Comparison of ENCODE assay signal across 14 mouse cellular contexts in the genomic region with DNA sequence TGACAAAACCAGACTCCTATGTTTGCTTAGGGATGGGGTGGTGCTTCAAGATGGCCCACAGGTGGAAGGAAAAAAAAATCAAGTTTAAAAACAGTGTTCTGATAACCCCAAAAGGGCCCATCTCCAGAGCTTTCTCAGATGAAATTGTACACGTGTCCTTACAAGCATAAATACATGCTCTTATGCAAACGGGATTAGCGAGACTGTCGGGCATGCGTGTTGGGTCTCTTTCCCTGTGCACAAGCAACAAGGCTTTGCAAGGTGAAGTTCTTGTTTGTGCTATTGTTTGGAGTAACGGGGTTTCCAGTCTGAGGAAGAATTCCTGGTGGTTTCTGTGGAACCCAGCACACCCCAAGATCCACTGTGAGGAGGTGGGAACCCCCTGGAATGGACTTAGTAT. TPM values are rescaled to one million over a fixed set of nuclear protein-coding genes. Genes with fewer than 3 reads are reported as not detected.
A peak's percentile ranks its signal among the peaks of the same experiment; 100 is the strongest.
DNase-seq lines count a peak whose midpoint lies in the region; ATAC-seq lines count a peak whose summit lies in the region.
"Had no signal": no experiment of that assay in that cellular context is flagged by ENCODE, and none has a peak within 500 bp of the region (broad histone marks: within the 10 kb centered on the region; RNA-seq: fewer than 3 reads in every experiment).

No protein-coding gene starts in this region.

- ATAC-seq in embryonic facial prominence, embryonic 12.5 days (ENCODE audit: insufficient number of reproducible peaks, insufficient read depth, low FRiP score, low TSS enrichment) = no peak
- no peak for ATAC-seq in hindbrain, embryonic 15.5 days (ENCODE audit: low FRiP score, low read depth)
- ATAC-seq in hindbrain, embryonic 11.5 days (ENCODE audit: low FRiP score) = no peak
- no peak for ATAC-seq in neural tube, embryonic 12.5 days (ENCODE audit: low FRiP score, low read depth)
- ATAC-seq in stomach, embryonic 16.5 days (ENCODE audit: insufficient read depth, low FRiP score) = no peak
- ATAC-seq: activated CD4-positive, CD25-positive, alpha-beta regulatory T cell, adult 4 months; lung, postnatal 0 days had no signal

- H3K27me3 ChIP-seq in embryonic facial prominence, embryonic 12.5 days = no peaks in the 10 kb centered on the region
- no peaks in the 10 kb centered on the region for H3K27me3 ChIP-seq in embryonic facial prominence, embryonic 10.5 days (replicated peaks; ENCODE audit: low read depth, poor library complexity, severe bottlenecking)
- H3K27me3 ChIP-seq in hindbrain, embryonic 15.5 days = no peaks in the 10 kb centered on the region
- H3K27me3 ChIP-seq in hindbrain, embryonic 11.5 days (ENCODE audit: control insufficient read depth, insufficient read depth, low read length) = no peaks in the 10 kb centered on the region
- H3K27me3 ChIP-seq in neural tube, embryonic 12.5 days (replicated peaks) = no peaks in the 10 kb centered on the region
- H3K27me3 ChIP-seq in stomach, embryonic 16.5 days (ENCODE audit: control insufficient read depth, insufficient read depth, low read length) = no peaks in the 10 kb centered on the region

- 79% methylated on average over 6 of the region's 6 CpGs for WGBS in embryonic facial prominence, embryonic 12.5 days
- WGBS in embryonic facial prominence, embryonic 10.5 days = 86% methylated on average over 6 of the region's 6 CpGs
- WGBS in hindbrain, embryonic 15.5 days = 84% methylated on average over 6 of the region's 6 CpGs
- WGBS in hindbrain, embryonic 11.5 days = 85% methylated on average over 6 of the region's 6 CpGs
- 87% methylated on average over 6 of the region's 6 CpGs for WGBS in neural tube, embryonic 12.5 days
- 70% methylated on average over 6 of the region's 6 CpGs for WGBS in stomach, embryonic 16.5 days

- H3K4me2 ChIP-seq in embryonic facial prominence, embryonic 12.5 days (replicated peaks) = peak overlapping the region; percentile 92; the same call in 1 of the 2 replicates
- peak overlapping the region; percentile 87 for H3K4me2 ChIP-seq in hindbrain, embryonic 15.5 days
- no peak overlapping the region for H3K4me2 ChIP-seq in hindbrain, embryonic 11.5 days (replicated peaks; ENCODE audit: low read depth, low read length)
- 0 out of 2 replicates have a peak overlapping the region, but pooled peaks have one; percentile 12 for H3K4me2 ChIP-seq in neural tube, embryonic 12.5 days (replicated peaks)
- no peak overlapping the region; the same call in 1 of the 2 replicates for H3K4me2 ChIP-seq in stomach, embryonic 16.5 days (ENCODE audit: low read depth, low read length)

- peaks cover 16% of the 10 kb centered on the region for H3K4me1 ChIP-seq in embryonic facial prominence, embryonic 12.5 days
- H3K4me1 ChIP-seq in embryonic facial prominence, embryonic 10.5 days = peaks cover 22% of the 10 kb centered on the region
- H3K4me1 ChIP-seq in hindbrain, embryonic 15.5 days (replicated peaks) = peaks cover 35% of the 10 kb centered on the region
- H3K4me1 ChIP-seq in hindbrain, embryonic 11.5 days (replicated peaks; ENCODE audit: control insufficient read depth, insufficient read depth, low read length) = peaks cover 3% of the 10 kb centered on the region
- H3K4me1 ChIP-seq in neural tube, embryonic 12.5 days = peaks cover 23% of the 10 kb centered on the region
- H3K4me1 ChIP-seq in stomach, embryonic 16.5 days (ENCODE audit: control insufficient read depth, insufficient read depth, low read length) = peaks cover 23% of the 10 kb centered on the region

- H3K9me3 ChIP-seq in embryonic facial prominence, embryonic 12.5 days = no peaks in the 10 kb centered on the region
- no peaks in the 10 kb centered on the region for H3K9me3 ChIP-seq in embryonic facial prominence, embryonic 10.5 days
- no peaks in the 10 kb centered on the region for H3K9me3 ChIP-seq in hindbrain, embryonic 15.5 days
- no peaks in the 10 kb centered on the region for H3K9me3 ChIP-seq in hindbrain, embryonic 11.5 days (ENCODE audit: control insufficient read depth, low read length)
- H3K9me3 ChIP-seq in neural tube, embryonic 12.5 days = no peaks in the 10 kb centered on the region
- no peaks in the 10 kb centered on the region for H3K9me3 ChIP-seq in stomach, embryonic 16.5 days (replicated peaks; ENCODE audit: control insufficient read depth, low read length)
- H3K9me3 ChIP-seq: G1E had no signal

- no peak for DNase-seq in embryonic facial prominence, embryonic 10.5 days (ENCODE audit: low spot score)
- no peak for DNase-seq in hindbrain, embryonic 11.5 days (ENCODE audit: low spot score)
- DNase-seq in neural tube, embryonic 10.5 days (ENCODE audit: extremely low spot score, low spot score) = no peak
- no peak for DNase-seq in cerebellum, adult 18-20 months
- DNase-seq: cerebellum, postnatal 36 days; kidney, postnatal 25 days; right cerebral cortex, postnatal 25 days had no signal

- no peak overlapping the region for H3K27ac ChIP-seq in embryonic facial prominence, embryonic 12.5 days
- no peak overlapping the region for H3K27ac ChIP-seq in embryonic facial prominence, embryonic 10.5 days (replicated peaks)
- no peak overlapping the region for H3K27ac ChIP-seq in hindbrain, embryonic 15.5 days (replicated peaks)
- H3K27ac ChIP-seq in hindbrain, embryonic 11.5 days (ENCODE audit: low read depth, low read length) = no peak overlapping the region
- H3K27ac ChIP-seq in neural tube, embryonic 12.5 days = no peak overlapping the region
- no peak overlapping the region for H3K27ac ChIP-seq in stomach, embryonic 16.5 days (ENCODE audit: low read length)

- no peak overlapping the region for H3K4me3 ChIP-seq in embryonic facial prominence, embryonic 12.5 days
- H3K4me3 ChIP-seq in embryonic facial prominence, embryonic 10.5 days = no peak overlapping the region
- no peak overlapping the region for H3K4me3 ChIP-seq in hindbrain, embryonic 15.5 days
- no peak overlapping the region for H3K4me3 ChIP-seq in hindbrain, embryonic 11.5 days (ENCODE audit: low read depth, low read length)
- no peak overlapping the region for H3K4me3 ChIP-seq in neural tube, embryonic 12.5 days
- H3K4me3 ChIP-seq in stomach, embryonic 16.5 days (replicated peaks; ENCODE audit: low read length) = no peak overlapping the region

- H3K36me3 ChIP-seq in embryonic facial prominence, embryonic 12.5 days = peaks cover 13% of the 10 kb centered on the region
- H3K36me3 ChIP-seq in embryonic facial prominence, embryonic 10.5 days (replicated peaks) = peaks cover 14% of the 10 kb centered on the region
- peaks cover 5% of the 10 kb centered on the region; the same call in 1 of the 2 replicates for H3K36me3 ChIP-seq in hindbrain, embryonic 15.5 days
- H3K36me3 ChIP-seq in hindbrain, embryonic 11.5 days (ENCODE audit: control insufficient read depth, insufficient read depth, low read length) = no peaks in the 10 kb centered on the region
- H3K36me3 ChIP-seq in neural tube, embryonic 12.5 days = peaks cover 9% of the 10 kb centered on the region
- H3K36me3 ChIP-seq in stomach, embryonic 16.5 days (ENCODE audit: control insufficient read depth, insufficient read depth, low read length) = no peaks in the 10 kb centered on the region

- H3K9ac ChIP-seq in embryonic facial prominence, embryonic 12.5 days = no peak overlapping the region
- H3K9ac ChIP-seq in hindbrain, embryonic 15.5 days = no peak overlapping the region
- H3K9ac ChIP-seq in hindbrain, embryonic 11.5 days (ENCODE audit: low read depth, low read length) = no peak overlapping the region
- H3K9ac ChIP-seq in neural tube, embryonic 12.5 days = no peak overlapping the region
- H3K9ac ChIP-seq in stomach, embryonic 16.5 days (ENCODE audit: low read length) = 0 out of 2 replicates have a peak overlapping the region, but pooled peaks have one; percentile 18

RNA-seq across cellular contexts. Expression of a gene that starts 1.6 kb away (rescaled TPM):
- 16.5 and 17.1 TPM in 2 replicates for polyA plus RNA-seq in embryonic facial prominence, embryonic 12.5 days (2016; fragmentation: Nextera tagmentation; extraction: Ambion mirVana)
- polyA plus RNA-seq in embryonic facial prominence, embryonic 10.5 days (2016; fragmentation: Nextera tagmentation; extraction: Ambion mirVana) = 9.8 and 11.2 TPM in 2 replicates
- polyA plus RNA-seq in hindbrain, embryonic 15.5 days (2015; fragmentation: Nextera tagmentation; extraction: Ambion mirVana) = 33.7 and 34.2 TPM in 2 replicates
- polyA plus RNA-seq in hindbrain, embryonic 11.5 days (2014; fragmentation: Nextera tagmentation; extraction: Ambion mirVana) = 9.6 and 10.2 TPM in 2 replicates
- polyA plus RNA-seq in neural tube, embryonic 12.5 days (2016; fragmentation: Nextera tagmentation; extraction: Ambion mirVana) = 16.4 and 16.7 TPM in 2 replicates
- polyA plus RNA-seq in stomach, embryonic 16.5 days (2015; fragmentation: Nextera tagmentation; extraction: Ambion mirVana) = 20.9 and 36.5 TPM in 2 replicates

RNA-seq across cellular contexts. Expression of a gene that starts 2.6 kb away (rescaled TPM):
- 115 and 123 TPM in 2 replicates for polyA plus RNA-seq in embryonic facial prominence, embryonic 12.5 days (2016; fragmentation: Nextera tagmentation; extraction: Ambion mirVana)
- polyA plus RNA-seq in embryonic facial prominence, embryonic 10.5 days (2016; fragmentation: Nextera tagmentation; extraction: Ambion mirVana) = 107 TPM in 2 replicates
- 122 TPM in 2 replicates for polyA plus RNA-seq in hindbrain, embryonic 15.5 days (2015; fragmentation: Nextera tagmentation; extraction: Ambion mirVana)
- polyA plus RNA-seq in hindbrain, embryonic 11.5 days (2014; fragmentation: Nextera tagmentation; extraction: Ambion mirVana) = 126 and 136 TPM in 2 replicates
- 129 and 130 TPM in 2 replicates for polyA plus RNA-seq in neural tube, embryonic 12.5 days (2016; fragmentation: Nextera tagmentation; extraction: Ambion mirVana)
- 120 and 127 TPM in 2 replicates for polyA plus RNA-seq in stomach, embryonic 16.5 days (2015; fragmentation: Nextera tagmentation; extraction: Ambion mirVana)

RNA-seq across cellular contexts. Expression of a gene that starts 25.4 kb away (rescaled TPM):
- 22.3 and 23.4 TPM in 2 replicates for polyA plus RNA-seq in embryonic facial prominence, embryonic 12.5 days (2016; fragmentation: Nextera tagmentation; extraction: Ambion mirVana)
- 20.1 and 20.2 TPM in 2 replicates for polyA plus RNA-seq in embryonic facial prominence, embryonic 10.5 days (2016; fragmentation: Nextera tagmentation; extraction: Ambion mirVana)
- 15.8 and 18.6 TPM in 2 replicates for polyA plus RNA-seq in hindbrain, embryonic 15.5 days (2015; fragmentation: Nextera tagmentation; extraction: Ambion mirVana)
- 11.2 and 13.0 TPM in 2 replicates for polyA plus RNA-seq in hindbrain, embryonic 11.5 days (2014; fragmentation: Nextera tagmentation; extraction: Ambion mirVana)
- 18.8 and 19.6 TPM in 2 replicates for polyA plus RNA-seq in neural tube, embryonic 12.5 days (2016; fragmentation: Nextera tagmentation; extraction: Ambion mirVana)
- 13.2 and 14.7 TPM in 2 replicates for polyA plus RNA-seq in stomach, embryonic 16.5 days (2015; fragmentation: Nextera tagmentation; extraction: Ambion mirVana)

Comparison
In these comparisons a context has a peak if more than half of its experiments do, and no peak if none do; other contexts are left out.
1. H3K4me2 ChIP-seq: peak in embryonic facial prominence, embryonic 12.5 days (single experiment), hindbrain, embryonic 15.5 days (single experiment) and neural tube, embryonic 12.5 days (single experiment); none in hindbrain, embryonic 11.5 days (single experiment) and stomach, embryonic 16.5 days (single experiment).